Mouse (Mus musculus) heart, embryonic 12.5 days (tissue): Measurements from ENCODE around the gene Mt4. TPM values are rescaled to one million over a fixed set of nuclear protein-coding genes. Genes with fewer than 3 reads are reported as not detected.

ENCODE experiments used
- ATAC-seq: fragments of 200-750 bp; cut with Nextera tagmentation; 2 replicates; pipeline ENCODE4 v1.8.0; 2017; ENCODE audit warnings: moderate TSS enrichment, moderate library complexity; ENCODE audit not compliant: insufficient number of reproducible peaks, low FRiP score
- H3K27ac ChIP-seq: fragments of 300-500 bp; sonication (generic); 2 replicates; pipeline ENCODE4 v1.5.1; 2016; ENCODE audit warnings: mild to moderate bottlenecking, moderate library complexity; ENCODE audit not compliant: poor library complexity, severe bottlenecking
- H3K27me3 ChIP-seq: fragments of 300-500 bp; sonication (generic); replicated peaks from 2 replicates; pipeline ENCODE4 v1.6.1; 2016; ENCODE audit warnings: mild to moderate bottlenecking, moderate library complexity
- H3K36me3 ChIP-seq: fragments of 300-500 bp; sonication (generic); 2 replicates; pipeline ENCODE4 v1.6.1; 2016; ENCODE audit warnings: mild to moderate bottlenecking, moderate library complexity
- H3K4me1 ChIP-seq: fragments of 300-500 bp; sonication (generic); replicated peaks from 2 replicates; pipeline ENCODE4 v1.6.1; 2016; ENCODE audit warnings: mild to moderate bottlenecking
- H3K4me2 ChIP-seq: fragments of 300-500 bp; sonication (generic); 2 replicates; pipeline ENCODE4 v1.6.1; 2016; ENCODE audit warnings: mild to moderate bottlenecking, moderate library complexity
- H3K4me3 ChIP-seq: fragments of 300-500 bp; sonication (generic); 2 replicates; pipeline ENCODE4 v1.5.1; 2016; ENCODE audit warnings: mild to moderate bottlenecking
- H3K9ac ChIP-seq: fragments of 300-500 bp; sonication (generic); 2 replicates; pipeline ENCODE4 v1.6.1; 2016; ENCODE audit warnings: mild to moderate bottlenecking, moderate library complexity
- H3K9me3 ChIP-seq: fragments of 300-500 bp; sonication (generic); replicated peaks from 2 replicates; pipeline ENCODE4 v1.6.1; 2016; ENCODE audit warnings: mild to moderate bottlenecking, moderate library complexity
- WGBS: fragments of 180-500 bp; shearing (Covaris S2); methylation state at CpG from one replicate; pipeline ENCODE4 v1.1.7; 2016; 5-methylcytosine and 5-hydroxymethylcytosine counted together
- polyA plus RNA-seq: library from polyadenylated mRNA; unstranded; fragments of >200 nt; fragmentation: Nextera tagmentation; extraction: Ambion mirVana; gene quantifications from 2 replicates; pipeline ENCODE4 v1.2.1, GENCODE M21; 2016

Mt4 gene
- polyA plus RNA-seq, 1 experiment from 2014 or later: not detected

- Histone ChIP-seq H3K4me2 (no peak overlapping the region), H3K9me3 (no peaks in the 10 kb centered on the region; the same call in 1 of the 2 replicates), H3K27ac (no peak overlapping the region), H3K4me1 (peaks cover 14% of the 10 kb centered on the region), H3K9ac (no peak overlapping the region), H3K27me3 (peaks cover 59% of the 10 kb centered on the region), H3K4me3 (no peak overlapping the region), H3K36me3 (no peaks in the 10 kb centered on the region)
- ATAC-seq: no peak
- WGBS: 74% methylated on average over 5 of the region's 5 CpGs
Observed at GRCm38 (mm10) chr8:94169547-94169946, 32.5 kb downstream of the Mt4 start.

- no peak overlapping the region for H3K27ac ChIP-seq
- no peak for ATAC-seq
- no peaks in the 10 kb centered on the region for H3K9me3 ChIP-seq
- peak overlapping the region; percentile 61 for H3K4me3 ChIP-seq
- 37% methylated on average over 10 of the region's 10 CpGs for WGBS
- H3K4me1 ChIP-seq: peaks cover 14% of the 10 kb centered on the region
- H3K4me2 ChIP-seq: peak overlapping the region; percentile 88
- peaks cover 75% of the 10 kb centered on the region for H3K27me3 ChIP-seq
- peak overlapping the region; percentile 22; the same call in 1 of the 2 replicates for H3K9ac ChIP-seq
- no peaks in the 10 kb centered on the region for H3K36me3 ChIP-seq
Observed at GRCm38 (mm10) chr8:94171321-94171755, 34.3 kb downstream of the Mt4 start.

GRCm38 (mm10) chr8:94172075-94172808, 35.2 kb downstream of the Mt4 start, which contains the start of gene Mt2:
TSS of gene Mt2 (plus strand) at chr8:94172664.
- 0 out of 2 replicates have a peak within 1 kb of the TSS, but pooled peaks have one; percentile 1 for H3K27ac ChIP-seq
- peaks cover 84% of the 10 kb centered on the region for H3K27me3 ChIP-seq
- WGBS: under 1% methylated on average over 56 of the region's 56 CpGs

GRCm38 (mm10) chr8:94172809-94173732, 36.1 kb downstream of the Mt4 start:
- 0 out of 2 replicates have a peak, but pooled peaks have one; percentile 26 for ATAC-seq
- WGBS: 3% methylated on average over 39 of the region's 39 CpGs
- no peak overlapping the region for H3K27ac ChIP-seq

More at GRCm38 (mm10) chr8:94172075-94172808, 35.2 kb downstream of the Mt4 start, which contains the start of gene Mt2:
- ATAC-seq: peak; percentile 90
- H3K9me3 ChIP-seq: no peaks in the 10 kb centered on the region
- H3K9ac ChIP-seq: peak within 1 kb of the TSS; percentile 67
- peak within 1 kb of the TSS; percentile 61 for H3K4me3 ChIP-seq
- no peaks in the 10 kb centered on the region for H3K36me3 ChIP-seq
- H3K4me1 ChIP-seq: peaks cover 14% of the 10 kb centered on the region
- H3K4me2 ChIP-seq: peak within 1 kb of the TSS; percentile 88

GRCm38 (mm10) chr8:94173848-94174403, 36.9 kb downstream of the Mt4 start:
- Histone ChIP-seq H3K4me2 (peak overlapping the region; percentile 88), H3K9me3 (no peaks in the 10 kb centered on the region), H3K4me1 (peaks cover 14% of the 10 kb centered on the region), H3K9ac (no peak overlapping the region), H3K36me3 (no peaks in the 10 kb centered on the region), H3K4me3 (peak overlapping the region; percentile 61; the same call in 1 of the 2 replicates), H3K27me3 (peaks cover 93% of the 10 kb centered on the region), H3K27ac (no peak overlapping the region)
- WGBS: 51% methylated on average over 11 of the region's 11 CpGs
- ATAC-seq: no peak

More at GRCm38 (mm10) chr8:94172809-94173732, 36.1 kb downstream of the Mt4 start:
- H3K27me3 ChIP-seq: peaks cover 89% of the 10 kb centered on the region
- H3K4me1 ChIP-seq: peaks cover 14% of the 10 kb centered on the region
- no peaks in the 10 kb centered on the region for H3K36me3 ChIP-seq
- H3K9me3 ChIP-seq: no peaks in the 10 kb centered on the region
- peak overlapping the region; percentile 61 for H3K4me3 ChIP-seq
- peak overlapping the region; percentile 88 for H3K4me2 ChIP-seq
- H3K9ac ChIP-seq: peak overlapping the region; percentile 67

GRCm38 (mm10) chr8:94174619-94175213, 37.7 kb downstream of the Mt4 start:
- Histone ChIP-seq H3K4me2 (peak overlapping the region; percentile 21), H3K27ac (no peak overlapping the region), H3K27me3 (peaks cover 86% of the 10 kb centered on the region), H3K9ac (no peak overlapping the region), H3K4me3 (no peak overlapping the region), H3K36me3 (no peaks in the 10 kb centered on the region), H3K9me3 (no peaks in the 10 kb centered on the region), H3K4me1 (peaks cover 18% of the 10 kb centered on the region)
- 40% methylated on average over 7 of the region's 7 CpGs for WGBS
- ATAC-seq: no peak

GRCm38 (mm10) chr8:94177716-94178390, 40.9 kb downstream of the Mt4 start:
- Histone ChIP-seq H3K4me1 (peaks cover 20% of the 10 kb centered on the region), H3K4me2 (peak overlapping the region; percentile 85), H3K27me3 (peaks cover 82% of the 10 kb centered on the region), H3K9me3 (no peaks in the 10 kb centered on the region), H3K4me3 (no peak overlapping the region), H3K36me3 (no peaks in the 10 kb centered on the region), H3K9ac (no peak overlapping the region), H3K27ac (no peak overlapping the region)
- ATAC-seq: no peak
- WGBS: 72% methylated on average over 7 of the region's 7 CpGs

- Histone ChIP-seq H3K36me3 (no peaks in the 10 kb centered on the region), H3K4me2 (peak within 1 kb of the TSS; percentile 85), H3K9ac (peak within 1 kb of the TSS; percentile 67), H3K9me3 (no peaks in the 10 kb centered on the region), H3K4me3 (peak within 1 kb of the TSS; percentile 53), H3K4me1 (peaks cover 25% of the 10 kb centered on the region), H3K27me3 (peaks cover 78% of the 10 kb centered on the region), H3K27ac (peak within 1 kb of the TSS; percentile 20; the same call in 1 of the 2 replicates)
- WGBS: under 1% methylated on average over 50 of the region's 50 CpGs
- ATAC-seq: peak; percentile 91
Observed at GRCm38 (mm10) chr8:94178857-94179712, 42.1 kb downstream of the Mt4 start, which contains the start of gene Mt1. TSS of gene Mt1 (plus strand) at chr8:94179082.

GRCm38 (mm10) chr8:94179713-94180560, 42.9 kb downstream of the Mt4 start:
- Histone ChIP-seq H3K4me3 (peak overlapping the region; percentile 53), H3K27me3 (peaks cover 78% of the 10 kb centered on the region), H3K9me3 (no peaks in the 10 kb centered on the region), H3K4me1 (peaks cover 31% of the 10 kb centered on the region), H3K4me2 (peak overlapping the region; percentile 85), H3K9ac (peak overlapping the region; percentile 67), H3K27ac (no peak overlapping the region), H3K36me3 (no peaks in the 10 kb centered on the region)
- 0 out of 2 replicates have a peak, but pooled peaks have one; percentile 50 for ATAC-seq
- 6% methylated on average over 25 of the region's 25 CpGs for WGBS
